Mouse (Mus musculus) bone marrow macrophage, adult 2 months (primary cell): ENCODE measurements around the gene Sec1. TPM values are rescaled to one million over a fixed set of nuclear protein-coding genes. Genes with fewer than 3 reads are reported as not detected.

Experiments used
- H3K27ac ChIP-seq: 2 replicates; pipeline ENCODE4 v1.5.1; 2012; ENCODE audit warnings: low read depth, low read length; ENCODE audit not compliant: insufficient read depth
- H3K4me1 ChIP-seq: 2 replicates; pipeline ENCODE4 v1.6.1; 2012; ENCODE audit warnings: low read length; ENCODE audit not compliant: control insufficient read depth, insufficient read depth
- H3K4me3 ChIP-seq: 2 replicates; pipeline ENCODE4 v1.5.1; 2012; ENCODE audit warnings: mild to moderate bottlenecking, low read length, moderate library complexity; ENCODE audit not compliant: insufficient read depth
- CTCF ChIP-seq: IDR thresholded peaks from 2 replicates; pipeline ENCODE4 v1.5.1; 2012; ENCODE audit warnings: low read depth, mild to moderate bottlenecking, low read length, moderate library complexity
- POLR2A ChIP-seq: IDR thresholded peaks from 2 replicates; pipeline ENCODE4 v1.6.1; 2012; ENCODE audit warnings: mild to moderate bottlenecking, low read depth, low read length, borderline replicate concordance
- polyA plus RNA-seq: library from polyadenylated mRNA; stranded (reverse); fragments of >200 nt; gene quantifications from 2 replicates; pipeline ENCODE4 v1.2.4, GENCODE M21; 2012; ENCODE audit not compliant: missing spikeins, insufficient read depth, insufficient read length

Sec1 gene
- polyA plus RNA-seq, 1 experiment = not detected

DNA sequence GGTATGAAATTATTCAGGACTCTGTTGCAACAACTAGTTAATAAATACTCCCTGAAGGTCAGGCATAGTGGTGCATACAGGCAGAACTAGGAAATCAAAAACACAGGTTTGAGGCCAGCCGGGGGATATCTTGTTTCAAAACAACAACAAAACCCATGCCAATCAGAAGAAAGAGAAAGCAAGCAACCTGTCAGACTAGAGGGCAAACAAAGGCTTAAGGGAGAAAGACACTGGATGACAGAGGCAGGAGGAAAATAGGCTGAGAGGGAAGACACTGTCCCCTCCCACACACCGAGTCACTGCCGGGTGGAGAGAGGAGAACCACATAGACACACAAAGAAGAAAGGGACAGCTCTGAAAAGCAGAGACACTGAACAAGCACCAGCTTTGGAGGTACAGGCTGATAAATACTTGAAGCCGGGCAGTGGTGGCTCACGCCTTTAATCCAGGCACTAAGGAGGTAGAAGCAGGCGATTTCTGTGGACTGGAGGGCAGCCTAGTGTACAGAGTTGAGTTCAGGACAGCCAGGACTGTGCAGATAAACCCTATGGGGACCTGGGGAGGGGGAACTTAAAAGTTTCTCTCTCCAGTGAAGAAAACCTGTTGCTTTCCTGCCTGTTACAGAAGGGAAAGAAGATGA lies 19.8 kb upstream of the Sec1 start:
- no peak for TF ChIP-seq CTCF
- no peak for TF ChIP-seq POLR2A
- H3K27ac ChIP-seq = no peak overlapping the region
- peaks cover 6% of the 10 kb centered on the region for H3K4me1 ChIP-seq
- H3K4me3 ChIP-seq = peak overlapping the region; percentile 72

DNA sequence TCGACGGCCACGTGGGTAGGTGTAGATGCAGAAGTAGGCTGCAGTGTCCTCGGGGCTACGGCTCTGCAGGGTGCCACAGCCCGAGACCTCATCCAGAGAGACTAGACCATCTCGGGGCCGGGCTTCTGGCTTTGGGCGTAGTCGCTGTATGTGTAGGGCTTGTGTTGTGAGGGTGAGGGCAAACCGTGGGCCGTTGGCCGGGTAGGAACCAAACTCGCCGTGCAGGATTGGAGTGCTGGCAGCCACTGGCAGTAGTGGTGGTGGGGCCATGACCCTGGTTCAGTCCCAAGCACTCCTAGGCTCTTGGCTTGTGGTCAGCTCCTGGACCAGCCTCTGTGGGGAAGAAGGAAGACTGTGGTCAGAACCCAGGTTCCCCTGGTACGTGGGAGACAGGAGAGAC lies 19.2 kb upstream of the Sec1 start:
- TF ChIP-seq CTCF (no peak), POLR2A (no peak)
- Histone ChIP-seq H3K27ac (no peak overlapping the region), H3K4me3 (no peak overlapping the region), H3K4me1 (peaks cover 12% of the 10 kb centered on the region)

DNA sequence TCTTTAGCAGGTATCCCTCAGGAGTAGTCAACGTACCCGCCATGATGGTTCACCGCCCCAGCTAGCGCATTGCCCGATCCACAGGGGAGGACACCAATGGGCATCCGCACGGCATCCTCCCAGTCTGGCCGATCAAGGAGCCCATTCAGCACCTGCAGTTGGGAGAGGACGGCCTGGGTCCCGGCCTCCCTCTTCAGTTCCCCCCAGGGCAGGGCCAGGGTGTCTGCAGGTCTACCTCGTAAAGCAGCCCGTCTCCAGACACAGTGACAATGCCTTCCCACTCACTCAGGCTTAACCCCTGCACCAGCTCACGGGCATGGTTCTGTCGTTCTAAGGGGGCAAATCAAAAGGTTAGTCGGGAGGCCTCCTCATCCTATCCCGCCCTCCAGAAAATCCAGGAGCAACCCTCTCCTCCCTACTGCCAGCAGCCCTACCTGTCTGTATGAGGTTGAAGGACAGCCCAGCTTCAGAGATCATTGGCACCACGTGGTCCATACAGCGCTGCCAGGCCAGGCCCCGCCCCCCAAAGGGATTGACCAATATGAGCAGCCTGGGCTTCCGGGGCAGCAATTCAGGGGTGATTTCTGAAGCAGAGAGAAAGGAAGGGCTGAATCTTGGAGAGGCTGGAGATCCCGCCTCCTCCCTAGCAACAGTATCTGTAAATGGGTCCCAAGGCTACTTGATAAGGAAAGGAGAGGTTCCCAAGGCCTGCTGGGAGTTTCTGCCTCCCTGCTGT lies 18.0 kb upstream of the Sec1 start:
- TF ChIP-seq CTCF = no peak
- no peak for TF ChIP-seq POLR2A
- no peak overlapping the region for H3K4me3 ChIP-seq
- H3K27ac ChIP-seq = no peak overlapping the region
- peaks cover 20% of the 10 kb centered on the region for H3K4me1 ChIP-seq

DNA sequence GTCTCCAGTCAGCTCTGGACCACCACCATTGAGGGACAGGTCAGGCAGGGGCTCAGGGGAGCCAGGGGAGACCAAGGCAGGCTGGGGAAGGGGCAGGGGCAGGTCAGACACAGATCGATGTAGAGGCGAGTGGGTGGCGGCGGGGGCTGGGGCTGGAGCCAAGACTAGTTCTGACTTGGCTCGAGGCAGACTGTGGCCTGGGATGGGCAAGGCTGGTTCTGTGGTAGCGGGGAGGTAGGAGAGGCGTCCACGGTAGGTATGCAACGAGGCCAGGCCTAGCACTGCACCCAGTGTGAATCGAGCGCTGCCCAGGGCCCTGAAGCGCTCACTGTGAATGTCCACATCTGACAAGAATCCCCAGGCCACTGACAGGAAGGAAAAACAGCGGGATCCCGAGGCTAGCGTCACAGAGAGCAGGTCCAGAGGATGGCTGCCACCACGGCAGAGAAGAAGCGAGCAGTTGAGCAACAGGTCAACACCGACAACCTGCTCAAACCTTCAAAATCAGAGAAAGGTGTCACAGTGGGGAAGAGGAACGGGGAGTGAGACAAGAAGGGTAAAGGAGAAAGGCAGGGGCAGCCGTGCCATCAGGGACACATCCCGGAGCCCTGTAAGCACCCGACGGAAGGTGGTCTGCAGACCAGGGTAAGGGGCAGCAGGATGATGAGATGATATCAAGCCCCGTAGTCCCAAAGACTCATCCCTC lies 17.3 kb upstream of the Sec1 start:
- peaks cover 21% of the 10 kb centered on the region for H3K4me1 ChIP-seq
- H3K4me3 ChIP-seq = no peak overlapping the region
- no peak for TF ChIP-seq POLR2A
- no peak for TF ChIP-seq CTCF
- no peak overlapping the region for H3K27ac ChIP-seq

DNA sequence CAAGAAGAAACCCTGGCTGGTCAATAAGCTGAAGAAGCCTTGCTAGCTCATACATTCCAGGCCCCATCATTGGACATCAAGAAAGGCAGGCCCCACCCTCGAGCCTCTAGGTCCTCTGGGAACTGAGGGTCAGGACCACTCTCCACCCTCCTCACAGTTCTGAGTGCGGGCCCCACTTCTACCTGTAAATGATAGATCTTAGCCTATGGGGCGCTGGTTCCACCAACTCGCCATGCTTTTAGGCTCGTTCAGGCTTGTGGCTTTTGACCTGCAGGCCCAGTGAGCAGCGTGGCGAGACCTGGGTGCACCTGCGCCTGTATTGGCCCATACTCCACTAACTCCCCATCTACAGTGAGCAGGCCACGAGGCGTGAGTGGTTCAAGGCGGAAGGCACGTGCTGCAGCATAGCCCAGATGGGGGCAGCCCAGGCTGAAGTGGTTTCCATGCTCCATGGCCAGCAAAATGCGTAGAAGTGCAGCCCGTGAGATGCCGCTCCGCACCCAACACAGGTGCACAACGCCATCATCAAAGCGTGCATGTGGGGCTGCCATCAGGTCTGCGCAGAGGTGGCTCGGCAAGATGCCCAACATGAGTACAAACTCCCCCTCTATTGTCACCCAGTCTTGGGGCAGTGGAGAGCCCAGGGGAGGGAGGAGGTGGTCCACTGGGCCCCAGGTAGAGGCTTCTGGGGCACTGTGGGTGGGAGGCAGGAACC lies 16.4 kb upstream of the Sec1 start:
- TF ChIP-seq POLR2A (no peak), CTCF (no peak)
- Histone ChIP-seq H3K27ac (no peak overlapping the region), H3K4me3 (no peak overlapping the region), H3K4me1 (peaks cover 21% of the 10 kb centered on the region)

DNA sequence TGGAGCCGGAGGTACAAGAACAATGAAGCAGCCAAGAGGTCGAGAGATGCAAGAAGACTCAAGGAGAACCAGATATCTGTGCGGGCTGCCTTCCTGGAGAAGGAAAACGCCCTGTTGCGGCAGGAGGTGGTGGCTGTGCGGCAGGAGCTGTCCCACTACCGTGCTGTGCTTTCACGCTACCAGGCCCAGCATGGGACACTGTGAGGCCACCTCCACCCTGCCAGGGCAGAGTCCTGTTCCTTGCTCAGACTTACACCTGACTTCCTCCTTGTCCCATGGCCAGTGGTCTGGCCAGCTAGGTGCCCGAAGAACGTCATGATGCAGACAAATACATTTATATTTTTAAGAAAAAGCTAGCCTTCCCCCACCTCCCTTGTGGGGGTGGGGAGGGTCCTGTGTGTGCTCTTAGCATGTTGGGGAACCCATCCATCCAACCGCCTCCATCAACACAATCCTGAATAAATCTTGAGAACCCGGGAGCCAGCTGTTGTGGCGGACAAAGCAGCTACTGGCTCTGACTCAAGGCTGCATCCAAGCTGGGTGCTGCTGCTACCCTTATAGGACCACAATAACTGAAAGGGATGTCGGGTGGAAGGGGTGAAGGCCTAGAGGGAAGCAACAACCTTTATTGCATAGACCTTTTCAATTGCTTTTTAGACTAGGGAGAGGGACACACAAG lies 15.6 kb upstream of the Sec1 start:
- peaks cover 21% of the 10 kb centered on the region for H3K4me1 ChIP-seq
- no peak overlapping the region for H3K4me3 ChIP-seq
- TF ChIP-seq POLR2A (no peak), CTCF (no peak)
- no peak overlapping the region for H3K27ac ChIP-seq

DNA sequence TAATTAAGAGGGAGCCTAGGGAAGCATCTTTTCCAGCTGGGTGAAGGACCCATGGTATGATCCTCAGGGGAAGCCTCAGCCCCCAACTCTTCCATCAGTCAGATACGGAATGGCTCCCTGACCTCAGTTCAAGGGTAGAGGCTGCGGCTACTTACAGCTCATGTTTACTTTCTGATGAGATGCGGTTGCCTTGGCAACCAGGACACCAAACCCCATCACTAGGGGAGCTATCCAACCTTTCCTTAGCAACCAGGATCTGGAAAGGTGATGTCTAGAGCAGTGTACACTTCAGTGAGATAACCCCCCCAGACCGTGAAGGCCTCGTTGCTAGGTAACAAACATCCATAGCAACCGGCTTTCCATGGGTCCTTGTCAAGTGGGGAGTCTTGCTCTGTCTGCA lies 14.8 kb upstream of the Sec1 start:
- peaks cover 19% of the 10 kb centered on the region for H3K4me1 ChIP-seq
- 0 out of 2 replicates have a peak overlapping the region, but pooled peaks have one; percentile 50 for H3K4me3 ChIP-seq
- TF ChIP-seq CTCF (no peak), POLR2A (no peak)
- peak overlapping the region; percentile 95; the same call in 1 of the 2 replicates for H3K27ac ChIP-seq

DNA sequence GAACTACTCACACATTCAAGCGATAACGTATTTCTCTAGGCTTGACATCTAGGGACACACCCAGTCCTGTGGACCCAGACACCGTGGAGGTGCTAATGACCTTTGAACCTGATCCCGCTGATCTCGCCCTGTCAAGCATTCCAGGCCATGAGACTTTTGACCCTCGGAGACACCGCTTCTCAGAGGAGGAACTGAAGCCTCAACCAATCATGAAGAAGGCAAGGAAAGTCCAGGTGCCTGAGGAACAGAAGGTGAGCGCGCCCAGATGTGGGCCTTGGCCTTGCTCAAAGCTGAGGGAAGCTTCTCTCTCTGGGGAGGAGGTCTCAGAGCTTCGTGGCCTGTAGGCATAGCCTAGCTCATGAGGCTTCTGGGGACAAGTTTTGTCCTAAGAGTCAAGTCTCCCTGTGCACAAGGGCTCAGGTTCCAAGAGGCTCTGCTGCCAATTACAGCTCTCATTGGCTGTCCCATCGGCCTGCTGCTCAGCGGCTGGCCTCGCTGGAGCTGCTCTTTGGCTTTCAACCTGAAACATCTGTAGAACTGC lies 14.1 kb upstream of the Sec1 start:
- TF ChIP-seq CTCF = no peak
- no peak for TF ChIP-seq POLR2A
- Histone ChIP-seq H3K27ac (peak overlapping the region; percentile 95), H3K4me3 (peak overlapping the region; percentile 50), H3K4me1 (peaks cover 21% of the 10 kb centered on the region)

DNA sequence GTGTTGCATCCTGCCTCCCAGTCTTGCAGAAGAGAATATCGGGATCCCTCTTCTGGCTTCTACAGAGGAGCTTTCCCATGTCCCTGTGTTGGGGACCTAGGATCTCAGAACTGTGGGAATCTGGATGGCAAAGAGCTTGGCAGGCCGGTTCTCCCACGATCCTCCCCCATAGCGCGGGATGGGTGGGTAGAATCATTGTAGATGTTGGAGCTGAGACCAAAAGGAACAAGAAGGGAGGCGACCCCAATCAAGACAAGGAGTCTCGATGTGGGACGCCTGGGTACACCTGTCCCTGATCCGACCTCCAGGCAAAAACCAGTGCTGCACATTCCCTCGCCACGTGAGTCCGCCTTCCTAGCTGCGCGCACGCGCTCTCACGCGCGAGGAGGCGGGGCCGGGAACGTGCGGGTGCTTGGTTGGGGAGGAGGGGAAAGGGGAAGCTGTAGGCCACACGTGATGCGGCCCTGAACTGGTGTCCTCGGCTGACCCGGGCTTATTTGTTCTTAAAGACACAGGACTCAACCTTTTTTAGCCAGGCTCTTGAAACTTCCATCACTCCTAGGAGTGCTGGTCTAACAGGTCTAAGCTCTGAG lies 13.3 kb upstream of the Sec1 start:
- peak overlapping the region; percentile 95 for H3K27ac ChIP-seq

More for the DNA sequence above, 13.3 kb upstream of the Sec1 start:
- TF ChIP-seq POLR2A (0 out of 2 replicates have a peak, but pooled peaks have one; percentile 44), CTCF (no peak)
- Histone ChIP-seq H3K4me3 (peak overlapping the region; percentile 83), H3K4me1 (peaks cover 21% of the 10 kb centered on the region)
